Mouse (Mus musculus) limb, embryonic 11.5 days (tissue): ENCODE measurements around the gene Zic1. TPM values are rescaled to one million over a fixed set of nuclear protein-coding genes. Genes with fewer than 3 reads are reported as not detected.

ENCODE experiments used
- ATAC-seq: fragments of 200-750 bp; cut with Nextera tagmentation; 2 replicates; pipeline ENCODE4 v1.8.0; 2017; ENCODE audit warnings: low read depth; ENCODE audit not compliant: insufficient number of reproducible peaks, low FRiP score, low TSS enrichment
- DNase-seq: peaks from one replicate; pipeline ENCODE4 v3.0.0-alpha.2; 2015; ENCODE audit warnings: low spot score
- H3K27ac ChIP-seq: fragments of 300-500 bp; sonication (generic); replicated peaks from 2 replicates; pipeline ENCODE4 v1.5.1; 2014; ENCODE audit warnings: low read depth, mild to moderate bottlenecking, low read length
- H3K27me3 ChIP-seq: fragments of 300-500 bp; sonication (generic); 2 replicates; pipeline ENCODE4 v1.6.1; 2014; ENCODE audit warnings: mild to moderate bottlenecking, low read length, mixed read lengths; ENCODE audit not compliant: control insufficient read depth, insufficient read depth
- H3K36me3 ChIP-seq: fragments of 300-500 bp; sonication (generic); 2 replicates; pipeline ENCODE4 v1.6.1; 2014; ENCODE audit warnings: mild to moderate bottlenecking, low read length, moderate library complexity, mixed read lengths; ENCODE audit not compliant: control insufficient read depth, insufficient read depth
- H3K4me1 ChIP-seq: fragments of 300-500 bp; sonication (generic); 2 replicates; pipeline ENCODE4 v1.6.1; 2014; ENCODE audit warnings: low read length, mixed read lengths; ENCODE audit not compliant: control insufficient read depth, insufficient read depth
- H3K4me2 ChIP-seq: fragments of 300-500 bp; sonication (generic); 2 replicates; pipeline ENCODE4 v1.6.1; 2014; ENCODE audit warnings: low read depth, mild to moderate bottlenecking, moderate library complexity; ENCODE audit not compliant: severe bottlenecking
- H3K4me3 ChIP-seq: fragments of 300-500 bp; sonication (generic); 2 replicates; pipeline ENCODE4 v1.5.1; 2014; ENCODE audit warnings: low read depth, low read length
- H3K9ac ChIP-seq: fragments of 300-500 bp; sonication (generic); 2 replicates; pipeline ENCODE4 v1.6.1; 2014; ENCODE audit warnings: mild to moderate bottlenecking, low read length
- H3K9me3 ChIP-seq: fragments of 300-500 bp; sonication (generic); 2 replicates; pipeline ENCODE4 v1.6.1; 2016; ENCODE audit warnings: low read length; ENCODE audit not compliant: control insufficient read depth
- WGBS: fragments of 180-500 bp; shearing (Covaris S2); extraction: QIAGEN DNeasy Blood & Tissue Kit; methylation state at CpG from one replicate; pipeline ENCODE4 v1.1.7; 2014; 5-methylcytosine and 5-hydroxymethylcytosine counted together
- polyA plus RNA-seq: library from polyadenylated mRNA; unstranded; fragments of >200 nt; fragmentation: Nextera tagmentation; extraction: Ambion mirVana; gene quantifications from 2 replicates; pipeline ENCODE4 v1.2.1, GENCODE M21; 2014

The Zic1 gene
- polyA plus RNA-seq, 1 experiment from 2014 or later = 0.27 TPM

- WGBS = 35% methylated on average over 3 of the region's 3 CpGs
- no peak for ATAC-seq
- no peak for DNase-seq
- Histone ChIP-seq H3K4me1 (no peaks in the 10 kb centered on the region), H3K27me3 (peaks cover 90% of the 10 kb centered on the region), H3K4me2 (no peak overlapping the region), H3K9me3 (no peaks in the 10 kb centered on the region), H3K36me3 (no peaks in the 10 kb centered on the region), H3K27ac (no peak overlapping the region), H3K4me3 (no peak overlapping the region), H3K9ac (no peak overlapping the region)
These were observed 8.4 kb upstream of the Zic1 start for GRCm38 (mm10) chr9:91373811-91374575.

GRCm38 (mm10) chr9:91371608-91372007 is 6.0 kb upstream of the Zic1 start:
- H3K9ac ChIP-seq = no peak overlapping the region
- ATAC-seq = no peak
- no peak overlapping the region for H3K4me3 ChIP-seq
- no peaks in the 10 kb centered on the region for H3K36me3 ChIP-seq
- no peak overlapping the region for H3K4me2 ChIP-seq
- peaks cover 87% of the 10 kb centered on the region for H3K27me3 ChIP-seq
- no peaks in the 10 kb centered on the region for H3K4me1 ChIP-seq
- peak; percentile 21 for DNase-seq
- H3K9me3 ChIP-seq = no peaks in the 10 kb centered on the region
- H3K27ac ChIP-seq = no peak overlapping the region
- 13% methylated on average over 4 of the region's 4 CpGs for WGBS

DNA sequence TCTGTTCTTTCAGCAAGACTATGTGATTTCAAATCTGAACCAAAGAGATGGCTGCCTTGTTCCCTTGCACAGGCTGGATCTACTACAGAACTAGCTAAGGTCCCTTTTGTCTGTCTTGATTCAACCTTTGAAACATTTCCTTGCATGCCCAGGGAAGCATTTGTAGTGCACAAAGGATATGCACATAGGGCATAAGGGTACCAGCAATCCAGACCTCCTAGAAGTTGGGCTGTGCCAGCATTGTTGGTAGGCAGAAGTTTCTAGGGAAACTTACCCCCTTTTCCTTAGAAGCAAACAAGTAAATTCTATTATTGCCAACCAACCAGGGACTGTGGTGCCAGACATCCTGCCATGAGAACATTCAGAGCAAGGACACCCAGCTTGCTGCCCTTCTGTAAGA is 5.4 kb upstream of the Zic1 start:
- H3K36me3 ChIP-seq = no peaks in the 10 kb centered on the region
- H3K9ac ChIP-seq = no peak overlapping the region
- peak; percentile 21 for DNase-seq
- no peaks in the 10 kb centered on the region for H3K4me1 ChIP-seq
- no peak for ATAC-seq
- H3K27me3 ChIP-seq = peaks cover 87% of the 10 kb centered on the region
- no peak overlapping the region for H3K4me2 ChIP-seq
- H3K27ac ChIP-seq = no peak overlapping the region
- H3K4me3 ChIP-seq = no peak overlapping the region
- no peaks in the 10 kb centered on the region for H3K9me3 ChIP-seq

DNA sequence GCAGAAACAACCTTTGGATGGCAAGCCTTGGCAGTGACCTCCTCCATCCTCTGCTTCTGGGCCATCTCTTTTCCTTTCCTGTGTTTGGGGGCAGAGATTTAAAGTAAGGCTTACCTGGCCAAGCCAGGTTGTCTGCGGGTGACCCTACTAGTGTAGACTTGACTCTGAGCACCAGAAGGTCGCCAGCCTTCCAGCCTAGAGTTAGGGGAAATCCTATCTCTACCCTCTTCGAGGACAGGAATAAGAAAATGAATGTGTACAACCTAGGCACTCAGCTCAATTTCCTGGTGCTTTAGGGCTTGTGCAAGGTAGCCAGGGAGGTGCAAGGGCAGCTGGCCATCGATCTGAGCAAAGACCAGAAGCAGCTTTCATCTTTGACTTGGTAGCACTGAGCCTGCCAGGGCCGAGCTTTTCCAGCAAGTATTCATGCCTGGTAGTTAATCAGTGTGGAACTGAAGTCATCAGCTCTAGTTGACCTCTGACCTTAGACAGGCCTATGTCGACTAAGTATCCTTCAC is 4.6 kb upstream of the Zic1 start:
- H3K4me1 ChIP-seq = no peaks in the 10 kb centered on the region
- 12% methylated on average over 6 of the region's 6 CpGs for WGBS
- H3K36me3 ChIP-seq = no peaks in the 10 kb centered on the region
- ATAC-seq (no peak), DNase-seq (peak; percentile 25)
- H3K9ac ChIP-seq = no peak overlapping the region
- no peak overlapping the region for H3K4me2 ChIP-seq
- H3K9me3 ChIP-seq = no peaks in the 10 kb centered on the region
- H3K27ac ChIP-seq = no peak overlapping the region
- H3K27me3 ChIP-seq = peaks cover 88% of the 10 kb centered on the region
- H3K4me3 ChIP-seq = no peak overlapping the region

DNA sequence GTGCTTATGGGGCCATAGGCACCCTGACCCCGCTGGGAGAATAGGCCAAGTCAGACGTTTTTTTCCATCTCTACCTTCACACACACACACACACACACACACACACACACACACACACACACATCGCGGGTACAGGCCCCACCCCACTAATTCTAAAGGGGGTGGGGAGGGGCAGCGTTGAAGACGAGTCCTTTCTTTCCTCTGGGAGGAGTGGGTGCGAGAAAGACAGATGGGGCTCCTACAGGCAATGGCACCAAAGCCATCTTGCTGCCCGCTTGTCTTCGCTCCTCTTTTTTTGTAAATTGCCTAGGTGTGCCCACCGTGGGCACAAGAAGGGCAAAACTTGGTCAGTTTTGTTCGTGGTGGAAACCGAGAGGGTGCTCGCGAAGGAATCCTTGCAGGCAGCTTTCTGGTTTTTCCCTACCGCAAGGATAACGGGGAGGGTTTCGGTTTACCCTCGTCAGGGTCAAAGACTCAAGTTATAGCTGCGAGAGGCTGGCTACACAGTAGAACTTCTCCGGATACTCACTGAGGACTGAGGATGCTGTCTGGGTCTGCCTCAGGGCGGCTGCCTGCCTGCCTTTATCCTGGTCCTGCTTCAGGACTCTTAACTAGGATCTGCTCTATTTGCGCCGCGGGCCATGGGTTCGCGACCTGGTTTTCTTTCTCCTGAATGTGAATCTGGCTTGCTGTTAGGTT is 3.8 kb upstream of the Zic1 start:
- no peak overlapping the region for H3K4me2 ChIP-seq
- ATAC-seq (no peak), DNase-seq (peak; percentile 39)
- WGBS = 1% methylated on average over 26 of the region's 26 CpGs
- no peaks in the 10 kb centered on the region for H3K36me3 ChIP-seq
- H3K27ac ChIP-seq = no peak overlapping the region
- no peaks in the 10 kb centered on the region for H3K4me1 ChIP-seq
- H3K27me3 ChIP-seq = peaks cover 89% of the 10 kb centered on the region
- no peak overlapping the region for H3K4me3 ChIP-seq
- H3K9ac ChIP-seq = no peak overlapping the region
- no peaks in the 10 kb centered on the region for H3K9me3 ChIP-seq

DNA sequence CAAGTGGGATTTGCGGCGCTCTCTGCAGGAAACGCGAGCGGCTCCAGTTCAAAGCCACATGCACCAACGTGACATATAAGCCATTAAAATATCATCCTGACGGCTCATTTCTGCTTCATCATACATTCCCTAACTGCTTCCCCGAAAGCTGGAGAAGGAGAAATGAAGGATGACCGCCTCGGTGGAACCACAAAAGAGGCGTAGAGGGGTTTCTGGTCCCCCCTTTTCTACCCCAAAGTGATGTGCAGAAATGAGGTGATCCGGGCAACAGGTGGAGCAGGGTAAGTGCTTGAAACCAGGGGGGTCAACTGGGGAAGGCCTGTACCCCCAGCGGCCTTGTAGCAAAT is 3.3 kb upstream of the Zic1 start:
- DNase-seq = peak; percentile 26
- WGBS = 4% methylated on average over 13 of the region's 13 CpGs
- Histone ChIP-seq H3K4me2 (no peak overlapping the region), H3K27me3 (peaks cover 89% of the 10 kb centered on the region), H3K27ac (no peak overlapping the region), H3K4me3 (no peak overlapping the region), H3K9ac (no peak overlapping the region), H3K9me3 (no peaks in the 10 kb centered on the region), H3K4me1 (no peaks in the 10 kb centered on the region), H3K36me3 (no peaks in the 10 kb centered on the region)
- ATAC-seq = no peak

DNA sequence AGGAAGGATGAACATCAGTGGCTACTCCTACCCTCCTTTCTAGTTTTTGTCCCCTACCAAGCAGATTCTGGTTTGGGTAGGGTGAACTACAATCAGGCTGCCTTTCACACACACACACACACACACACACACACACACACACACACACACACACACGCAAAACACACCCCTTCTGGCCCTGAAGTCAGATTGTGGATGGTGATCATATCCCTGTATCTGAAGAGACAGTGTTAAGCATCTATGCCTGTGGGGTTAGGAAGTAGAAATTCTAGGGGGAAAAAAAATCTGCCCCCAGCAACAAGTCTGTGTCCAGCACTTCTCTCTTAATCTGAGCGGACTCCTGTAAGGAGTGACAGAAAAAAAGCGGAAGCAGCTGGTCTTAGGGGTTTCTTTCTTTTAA is 2.5 kb upstream of the Zic1 start:
- Histone ChIP-seq H3K9ac (no peak overlapping the region), H3K27me3 (peaks cover 93% of the 10 kb centered on the region), H3K4me2 (no peak overlapping the region), H3K9me3 (no peaks in the 10 kb centered on the region), H3K36me3 (no peaks in the 10 kb centered on the region), H3K27ac (no peak overlapping the region), H3K4me3 (no peak overlapping the region), H3K4me1 (no peaks in the 10 kb centered on the region)
- DNase-seq (peak; percentile 22), ATAC-seq (no peak)
- WGBS = 0% methylated on average over 3 of the region's 3 CpGs

DNA sequence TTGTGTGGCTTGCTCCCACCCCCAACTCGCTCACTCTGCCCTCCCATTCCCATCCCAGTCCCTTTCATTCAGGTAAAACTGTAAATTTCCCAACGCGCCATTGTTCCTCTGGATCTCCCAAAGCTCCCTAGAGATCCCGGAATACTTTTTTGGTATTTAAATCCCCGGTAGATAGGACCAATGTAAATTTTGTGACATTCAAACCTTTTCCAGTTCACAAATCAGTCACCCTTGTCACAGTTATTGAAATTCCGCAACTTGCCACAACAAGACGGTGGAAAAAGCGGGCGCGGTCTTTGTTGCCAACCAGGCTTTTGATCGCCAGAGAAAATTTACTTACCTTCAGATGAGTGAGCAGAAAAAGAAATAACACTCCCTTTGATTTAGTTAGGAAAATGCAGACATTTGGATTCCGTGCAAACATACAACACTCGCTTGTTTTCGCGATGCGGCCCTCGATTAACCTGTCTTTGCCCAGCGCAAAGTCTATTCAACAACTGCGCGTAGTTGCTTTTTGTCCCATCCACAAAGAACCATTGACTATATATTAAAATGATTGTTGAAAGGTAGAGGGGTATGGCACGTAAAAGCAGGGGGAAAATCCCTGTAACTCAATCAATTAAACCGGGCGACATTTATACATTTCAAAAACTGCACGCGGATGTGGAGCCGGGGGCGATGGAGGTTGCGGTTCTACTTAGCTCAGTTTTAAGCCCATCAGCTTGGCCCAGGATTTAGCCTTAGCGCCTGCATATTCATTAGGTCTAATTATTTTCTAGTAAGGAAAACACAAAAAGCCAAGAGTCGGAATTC is 1.6 kb upstream of the Zic1 start:
- ATAC-seq (no peak), DNase-seq (peak; percentile 67)
- Histone ChIP-seq H3K9ac (no peak overlapping the region), H3K4me1 (no peaks in the 10 kb centered on the region), H3K9me3 (no peaks in the 10 kb centered on the region), H3K36me3 (no peaks in the 10 kb centered on the region), H3K4me2 (no peak overlapping the region), H3K27me3 (peaks cover 94% of the 10 kb centered on the region), H3K27ac (no peak overlapping the region), H3K4me3 (no peak overlapping the region)
- under 1% methylated on average over 30 of the region's 30 CpGs for WGBS
